Mouse (Mus musculus) megakaryocyte, embryonic 14.5 days (primary cell): ENCODE measurements around the gene Tsc22d3.

Source experiments
- FLI1 ChIP-seq: IDR thresholded peaks from 2 replicates; pipeline ENCODE4 v1.6.1; 2012; ENCODE audit warnings: low read length, inconsistent platforms, mixed read lengths
- GATA1 ChIP-seq: IDR thresholded peaks from 3 replicates; pipeline ENCODE4 v1.6.1; 2012; ENCODE audit warnings: mixed read lengths, low read length, inconsistent platforms, borderline replicate concordance

- TF ChIP-seq GATA1 (no peak), FLI1 (no peak)
Observed at GRCm38 (mm10) chrX:140529074-140529561, 71.3 kb downstream of the Tsc22d3 start.
